In the genomic region with DNA sequence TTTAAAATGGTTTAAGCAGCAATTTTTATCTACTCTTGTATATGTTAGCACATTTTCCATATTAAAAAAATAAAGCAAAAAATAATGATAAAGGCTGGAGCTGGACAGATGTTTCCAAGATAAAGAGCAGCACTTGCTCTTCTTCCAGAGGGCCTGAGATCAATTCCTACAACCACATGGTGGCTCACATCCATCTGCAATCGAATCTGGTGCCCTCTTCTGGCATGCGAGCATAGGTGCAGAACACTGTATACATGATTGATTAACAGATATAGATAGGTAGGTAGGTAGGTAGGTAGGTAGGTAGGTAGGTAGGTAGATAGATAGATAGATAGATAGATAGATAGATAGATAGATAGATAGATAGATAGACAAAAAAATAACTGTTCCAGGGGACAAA, we compare ENCODE assay signal across 20 mouse cellular contexts. TPM values are rescaled to one million over a fixed set of nuclear protein-coding genes. Genes with fewer than 3 reads are reported as not detected.
DNase-seq lines count a peak whose midpoint lies in the region; ATAC-seq and TF ChIP-seq lines count a peak whose summit lies in the region.
"Had no signal": no experiment of that assay in that cellular context is flagged by ENCODE, and none has a peak within 500 bp of the region (broad histone marks: within the 10 kb centered on the region; RNA-seq: fewer than 3 reads in every experiment).

No protein-coding gene starts in this region.

- 49% methylated on average over 2 of the region's 2 CpGs for WGBS in lung, adult 2 months
- 50% methylated on average over 2 of the region's 2 CpGs for WGBS in small intestine, adult 2 months

- no peak for TF ChIP-seq POLR2A in lung, adult 2 months (IDR thresholded peaks at IDR 0.05; ENCODE audit: borderline replicate concordance, extremely low read depth, low read depth, low read length)
- no peak for TF ChIP-seq POLR2A in small intestine, adult 2 months (IDR thresholded peaks at IDR 0.05; ENCODE audit: low read depth, low read length)

- no peak for ATAC-seq in CD4-positive, CD25-positive, alpha-beta regulatory T cell, adult 4 months
- ATAC-seq: midbrain, embryonic 13.5 days had no signal

- no peak overlapping the region for H3K4me3 ChIP-seq in lung, adult 2 months (replicated peaks; ENCODE audit: extremely low read depth, low read depth, low read length)
- H3K4me3 ChIP-seq in small intestine, adult 2 months (ENCODE audit: low read depth, low read length): no peak overlapping the region
- H3K4me3 ChIP-seq: embryonic facial prominence, embryonic 13.5 days; forebrain, embryonic 10.5 days; hindbrain, embryonic 10.5 days; left cerebral cortex, adult 2 months; limb, embryonic 12.5 days; midbrain, embryonic 13.5 days had no signal

- no peaks in the 10 kb centered on the region for H3K4me1 ChIP-seq in lung, adult 2 months (ENCODE audit: control insufficient read depth, insufficient read depth, low read length)
- H3K4me1 ChIP-seq in small intestine, adult 2 months (ENCODE audit: control insufficient read depth, insufficient read depth, insufficient read length, low read length): no peaks in the 10 kb centered on the region; the same call in 1 of the 2 replicates
- H3K4me1 ChIP-seq: embryonic facial prominence, embryonic 13.5 days; forebrain, embryonic 10.5 days; hindbrain, embryonic 10.5 days; limb, embryonic 12.5 days; midbrain, embryonic 13.5 days had no signal

- H3K27ac ChIP-seq in small intestine, adult 2 months (ENCODE audit: insufficient read depth, low read depth, low read length): no peak overlapping the region
- H3K27ac ChIP-seq: embryonic facial prominence, embryonic 13.5 days; forebrain, embryonic 10.5 days; hindbrain, embryonic 10.5 days; left cerebral cortex, adult 2 months; limb, embryonic 12.5 days; midbrain, embryonic 13.5 days had no signal

- H3K27me3 ChIP-seq in small intestine, adult 2 months (ENCODE audit: control insufficient read depth, insufficient read depth, low read length): 0 out of 2 replicates have a peak, but pooled peaks cover 2% of the 10 kb centered on the region
- H3K27me3 ChIP-seq: embryonic facial prominence, embryonic 13.5 days; limb, embryonic 12.5 days; midbrain, embryonic 13.5 days had no signal

- peak; percentile 29; the same call in 1 of the 2 replicates for TF ChIP-seq CTCF in lung, adult 2 months (IDR thresholded peaks at IDR 0.05; ENCODE audit: insufficient read depth, low read length)
- TF ChIP-seq CTCF in small intestine, adult 2 months (IDR thresholded peaks at IDR 0.05; ENCODE audit: extremely low read depth, insufficient read length, insufficient replicate concordance, low read depth, low read length): peak; percentile 41; the same call in 1 of the 2 replicates

- peak; percentile 68 for DNase-seq in CD4-positive, CD25-positive, alpha-beta regulatory T cell, adult 2 months (ENCODE audit: low read depth, low spot score)
- no peak for DNase-seq in lung, adult 2 months
- no peak for DNase-seq in lung, postnatal 25 days (ENCODE audit: low spot score)
- DNase-seq in WW6 (ENCODE audit: low read depth, low spot score): peak; percentile 20
- no peak for DNase-seq in urinary bladder, postnatal 10 days (ENCODE audit: low spot score)
- DNase-seq in layer of hippocampus, postnatal 25 days (ENCODE audit: extremely low spot score in 1 of 2, low spot score in 1 of 2): no peak
- DNase-seq: adrenal gland, postnatal 36 days; cerebellum, adult 11 months; kidney, adult 8-10 months; lung, postnatal 14 days; right cerebral cortex, postnatal 4 days had no signal

- no peaks in the 10 kb centered on the region for H3K36me3 ChIP-seq in small intestine, adult 2 months (ENCODE audit: control insufficient read depth, insufficient read depth, low read length)
- H3K36me3 ChIP-seq: embryonic facial prominence, embryonic 13.5 days; forebrain, embryonic 10.5 days; hindbrain, embryonic 10.5 days; limb, embryonic 12.5 days; midbrain, embryonic 13.5 days had no signal

RNA-seq across cellular contexts. Expression of gene Itln1, which starts 2.3 kb away (rescaled TPM):
- not detected for polyA plus RNA-seq in CD4-positive, CD25-positive, alpha-beta regulatory T cell, adult 4 months (2017; shearing (Covaris generic))
- polyA plus RNA-seq in lung, adult 2 months (2012; rRNA removed): 0.64 TPM in 1 of 2 replicates, not detected in the other
- 566 and 2,950 TPM in 2 replicates for polyA plus RNA-seq in small intestine, adult 2 months (2012; rRNA removed)
- total RNA-seq in layer of hippocampus, postnatal 25 days (2021): not detected
- total RNA-seq: adrenal gland, postnatal 36 days; left cerebral cortex, adult 2 months had no signal
- polyA plus RNA-seq: embryonic facial prominence, embryonic 13.5 days; forebrain, embryonic 10.5 days; hindbrain, embryonic 10.5 days; limb, embryonic 12.5 days; midbrain, embryonic 13.5 days; stomach, embryonic 16.5 days had no signal

RNA-seq across cellular contexts. Expression of gene Cd244a, which starts 26.2 kb away (rescaled TPM):
- polyA plus RNA-seq in CD4-positive, CD25-positive, alpha-beta regulatory T cell, adult 4 months (2017; shearing (Covaris generic)): 1 to 10 TPM in 1 of 2 experiments, under 1 TPM in 1; 0.55 to 1.3 TPM
- polyA plus RNA-seq in lung, adult 2 months (2012; rRNA removed): 1.8 and 3.1 TPM in 2 replicates
- 1.2 and 2.0 TPM in 2 replicates for polyA plus RNA-seq in small intestine, adult 2 months (2012; rRNA removed)
- not detected for total RNA-seq in layer of hippocampus, postnatal 25 days (2021)
- total RNA-seq: left cerebral cortex, adult 2 months had no signal
- polyA plus RNA-seq: embryonic facial prominence, embryonic 13.5 days; forebrain, embryonic 10.5 days; hindbrain, embryonic 10.5 days; midbrain, embryonic 13.5 days had no signal

RNA-seq across cellular contexts. Expression of gene Alyref2, which starts 29.6 kb away (rescaled TPM):
- 10 to 100 TPM; 10.5 to 11.7 TPM for polyA plus RNA-seq in CD4-positive, CD25-positive, alpha-beta regulatory T cell, adult 4 months (2017; shearing (Covaris generic))
- polyA plus RNA-seq in lung, adult 2 months (2012; rRNA removed): 2.8 and 3.3 TPM in 2 replicates
- 3.6 and 5.0 TPM in 2 replicates for polyA plus RNA-seq in small intestine, adult 2 months (2012; rRNA removed)
- 1 to 10 TPM; 6.1 to 7.5 TPM for total RNA-seq in layer of hippocampus, postnatal 25 days (2021)

Comparison
In these comparisons a context has a peak if more than half of its experiments do, and no peak if none do; other contexts are left out.
1. DNase-seq: peak in CD4-positive, CD25-positive, alpha-beta regulatory T cell, adult 2 months (single experiment) and WW6 (single experiment); none in lung, adult 2 months (single experiment), lung, postnatal 25 days (single experiment), urinary bladder, postnatal 10 days (single experiment) and layer of hippocampus, postnatal 25 days (0 of 2).
2. RNA of gene Itln1, which starts 2.3 kb away (polyA plus RNA-seq): 566 to 2,950 TPM in small intestine, adult 2 months; 0.64 TPM in lung, adult 2 months and not detected in CD4-positive, CD25-positive, alpha-beta regulatory T cell, adult 4 months; every median in the first group is over 100 times any median in the second.